Mouse (Mus musculus): ENCODE measurements at regions not wholly inside any gene's neighbourhood (a gene's known extent, or its start where the extent isn't known, plus 50 kb on each side); places are given as distances from the start of the nearest gene placed in this dataset.

DNA sequence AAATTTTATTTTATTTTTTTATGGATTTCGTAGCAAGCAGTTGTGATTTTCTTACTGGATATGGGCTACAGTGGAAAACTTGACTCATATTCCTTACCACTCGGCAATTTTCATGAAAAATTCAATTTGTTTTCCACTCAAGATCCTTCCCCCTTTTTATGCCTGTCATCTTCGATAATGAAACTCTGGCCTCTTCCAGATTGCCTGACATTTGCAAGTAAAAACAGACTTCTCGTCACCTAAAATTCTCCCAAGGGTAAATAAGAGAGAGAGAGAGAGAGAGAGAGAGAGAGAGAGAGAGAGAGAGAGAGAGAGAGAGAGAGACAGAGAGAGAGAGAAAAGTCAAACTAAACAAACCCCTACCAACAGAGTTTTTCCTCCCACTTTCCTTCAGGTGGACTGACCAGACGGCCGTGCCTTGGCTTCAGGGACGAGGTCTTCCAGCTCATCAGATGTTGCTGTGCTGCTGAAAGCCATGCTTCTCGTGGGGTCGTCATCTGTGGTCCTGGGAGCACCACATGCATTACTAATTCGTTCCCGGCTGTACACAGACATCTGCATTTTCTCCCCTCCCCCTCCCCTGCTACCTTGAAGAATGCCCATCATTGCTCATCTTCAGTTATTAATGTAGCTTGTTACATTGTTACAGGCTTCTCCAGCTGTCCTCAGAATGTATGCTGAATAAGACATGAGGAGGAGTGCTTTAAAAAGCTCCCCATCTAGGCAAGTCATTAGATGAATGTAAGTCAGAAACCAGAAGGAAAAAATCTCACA, 569.4 kb downstream of the Ptprc start:
- Histone ChIP-seq H3K9ac (replicated peaks) (no peak overlapping the region), H3K9me3 (no peaks in the 10 kb centered on the region), H3K4me1 (replicated peaks) (peaks cover 19% of the 10 kb centered on the region), H3K27ac (peak overlapping the region; percentile 81), H3K36me3 (no peaks in the 10 kb centered on the region), H3K4me2 (replicated peaks) (peak overlapping the region; percentile 42), H3K27me3 (no peaks in the 10 kb centered on the region), H3K4me3 (replicated peaks) (no peak overlapping the region; the same call in 1 of the 2 replicates)
- 34% methylated on average over 11 of the region's 11 CpGs for WGBS
- ATAC-seq: peak; percentile 88

DNA sequence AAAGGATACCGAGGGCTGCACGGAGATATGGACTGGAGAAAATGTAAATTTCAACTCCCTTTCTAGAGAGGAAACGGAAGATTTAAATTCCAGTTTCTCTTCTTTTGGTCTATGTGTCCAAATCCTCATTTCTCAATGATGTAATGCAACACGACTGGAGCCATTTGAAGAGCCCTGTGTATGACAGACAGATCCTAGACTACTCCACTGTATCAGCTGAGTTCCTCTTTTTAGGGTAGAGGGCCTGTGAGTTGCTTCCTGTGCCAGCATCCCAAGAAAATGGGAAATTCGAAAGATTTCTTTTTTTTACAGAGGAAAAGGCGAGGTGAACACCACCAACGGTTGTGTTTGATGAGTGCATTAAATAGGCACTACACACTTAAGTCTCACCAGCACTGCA, 581.8 kb downstream of the Ptprc start:
- no peaks in the 10 kb centered on the region for H3K4me1 ChIP-seq (replicated peaks)
- no peak overlapping the region for H3K4me3 ChIP-seq (replicated peaks)
- WGBS: 93% methylated on average over 7 of the region's 7 CpGs
- no peak overlapping the region for H3K9ac ChIP-seq (replicated peaks)
- H3K27me3 ChIP-seq: no peaks in the 10 kb centered on the region
- no peaks in the 10 kb centered on the region for H3K9me3 ChIP-seq
- no peaks in the 10 kb centered on the region for H3K36me3 ChIP-seq
- ATAC-seq: no peak
- H3K4me2 ChIP-seq (replicated peaks): no peak overlapping the region
- H3K27ac ChIP-seq: no peak overlapping the region

DNA sequence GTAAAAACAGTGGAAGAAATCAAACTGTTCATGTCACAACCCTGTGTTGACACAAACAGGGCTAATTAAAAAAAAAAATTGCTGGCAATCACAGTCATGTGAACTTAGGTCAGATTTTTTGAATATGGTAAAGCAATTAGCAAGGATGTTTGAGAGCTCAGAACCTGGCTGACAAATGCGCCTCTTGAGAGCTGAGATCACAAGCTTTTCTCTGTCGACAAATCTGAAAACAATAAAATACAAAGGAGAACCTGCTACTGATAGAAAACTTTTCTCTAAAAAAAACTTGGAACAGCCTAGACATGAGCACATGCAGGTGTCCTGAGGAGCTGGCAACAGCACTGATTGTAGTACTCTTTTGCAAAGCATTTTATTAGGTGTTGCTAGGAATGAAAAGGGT, 583.6 kb downstream of the Ptprc start:
- H3K9ac ChIP-seq (replicated peaks): no peak overlapping the region
- H3K4me3 ChIP-seq (replicated peaks): no peak overlapping the region
- no peaks in the 10 kb centered on the region for H3K4me1 ChIP-seq (replicated peaks)
- H3K4me2 ChIP-seq (replicated peaks): no peak overlapping the region
- no peaks in the 10 kb centered on the region for H3K36me3 ChIP-seq
- H3K9me3 ChIP-seq: no peaks in the 10 kb centered on the region
- no peak for ATAC-seq
- no peaks in the 10 kb centered on the region for H3K27me3 ChIP-seq
- no peak overlapping the region for H3K27ac ChIP-seq
- 71% methylated on average over 2 of the region's 2 CpGs for WGBS

DNA sequence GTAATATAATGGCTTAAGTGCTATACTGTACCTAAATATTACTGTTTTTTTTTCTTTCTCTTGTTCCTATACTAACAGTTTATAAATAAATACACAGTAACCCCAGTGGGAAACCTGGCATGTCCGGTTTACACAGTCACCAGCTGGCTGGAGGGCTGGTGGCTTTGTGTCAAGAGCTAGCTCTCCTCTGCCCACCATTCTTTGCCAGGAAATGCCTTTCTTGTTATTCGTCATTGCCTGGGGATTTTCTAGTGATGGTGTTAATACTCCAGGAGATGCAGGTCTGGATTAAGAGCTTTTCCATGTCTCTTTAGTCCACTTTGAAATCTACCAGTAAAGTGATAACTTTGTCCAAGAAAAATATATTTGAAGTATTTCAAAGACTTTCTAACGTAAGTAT, 584.2 kb downstream of the Ptprc start:
- no peaks in the 10 kb centered on the region for H3K36me3 ChIP-seq
- no peak overlapping the region for H3K9ac ChIP-seq (replicated peaks)
- H3K27me3 ChIP-seq: no peaks in the 10 kb centered on the region
- ATAC-seq: no peak
- no peaks in the 10 kb centered on the region for H3K9me3 ChIP-seq
- 55% methylated on average over 3 of the region's 3 CpGs for WGBS
- H3K4me1 ChIP-seq (replicated peaks): no peaks in the 10 kb centered on the region
- H3K4me3 ChIP-seq (replicated peaks): no peak overlapping the region
- H3K4me2 ChIP-seq (replicated peaks): no peak overlapping the region
- H3K27ac ChIP-seq: no peak overlapping the region

DNA sequence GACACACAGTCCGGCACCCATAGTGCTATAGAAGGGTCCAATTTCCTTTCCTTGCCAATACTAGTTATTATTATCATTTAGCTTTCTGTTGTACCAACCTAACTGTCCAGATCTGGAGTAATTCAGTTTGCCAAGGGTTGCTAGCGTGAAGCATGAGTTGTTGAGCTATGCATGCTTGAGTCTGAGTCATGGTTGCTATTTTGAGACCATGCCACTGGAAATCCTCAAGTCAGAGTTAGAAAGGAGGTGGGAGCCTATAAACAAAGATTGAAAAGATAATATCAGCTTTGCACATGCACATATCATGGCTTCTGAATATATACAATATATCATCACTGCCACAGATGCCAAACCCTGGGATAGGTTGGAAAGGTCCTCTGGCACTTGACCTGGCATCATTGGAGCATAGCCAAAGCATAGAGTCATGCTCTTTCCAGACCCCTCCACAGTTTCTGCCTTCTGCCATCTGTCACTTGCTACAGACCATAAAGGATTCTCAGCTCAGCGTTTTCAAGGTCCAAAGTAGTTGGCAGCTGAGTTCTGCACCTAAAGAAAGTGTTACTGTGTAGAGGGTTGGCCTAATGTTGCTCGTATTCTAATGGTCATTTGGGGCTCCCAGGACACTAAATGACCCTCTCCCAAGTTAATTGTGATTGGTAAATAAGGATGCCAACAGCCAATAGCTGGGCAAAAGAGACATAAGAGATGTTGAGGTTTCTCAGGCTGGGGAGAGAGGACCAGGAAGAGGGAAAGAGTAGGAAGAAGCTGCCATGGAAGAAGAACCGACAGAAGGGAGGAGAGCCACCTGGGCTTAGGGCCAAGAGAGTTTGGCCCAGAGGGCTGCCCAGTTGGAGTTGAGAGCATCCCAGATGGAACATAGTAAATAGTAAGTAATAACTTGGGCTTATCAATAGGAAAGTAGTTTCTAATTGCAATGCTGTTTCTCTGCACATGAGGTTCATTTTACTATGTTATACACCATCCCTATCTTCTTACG, 586.9 kb downstream of the Ptprc start:
- H3K4me1 ChIP-seq (replicated peaks): no peaks in the 10 kb centered on the region
- 92% methylated on average over 6 of the region's 6 CpGs for WGBS
- no peak overlapping the region for H3K4me2 ChIP-seq (replicated peaks)
- H3K27me3 ChIP-seq: no peaks in the 10 kb centered on the region
- H3K4me3 ChIP-seq (replicated peaks): no peak overlapping the region
- no peaks in the 10 kb centered on the region for H3K9me3 ChIP-seq
- H3K36me3 ChIP-seq: no peaks in the 10 kb centered on the region
- no peak overlapping the region for H3K9ac ChIP-seq (replicated peaks)
- no peak overlapping the region for H3K27ac ChIP-seq
- ATAC-seq: no peak

DNA sequence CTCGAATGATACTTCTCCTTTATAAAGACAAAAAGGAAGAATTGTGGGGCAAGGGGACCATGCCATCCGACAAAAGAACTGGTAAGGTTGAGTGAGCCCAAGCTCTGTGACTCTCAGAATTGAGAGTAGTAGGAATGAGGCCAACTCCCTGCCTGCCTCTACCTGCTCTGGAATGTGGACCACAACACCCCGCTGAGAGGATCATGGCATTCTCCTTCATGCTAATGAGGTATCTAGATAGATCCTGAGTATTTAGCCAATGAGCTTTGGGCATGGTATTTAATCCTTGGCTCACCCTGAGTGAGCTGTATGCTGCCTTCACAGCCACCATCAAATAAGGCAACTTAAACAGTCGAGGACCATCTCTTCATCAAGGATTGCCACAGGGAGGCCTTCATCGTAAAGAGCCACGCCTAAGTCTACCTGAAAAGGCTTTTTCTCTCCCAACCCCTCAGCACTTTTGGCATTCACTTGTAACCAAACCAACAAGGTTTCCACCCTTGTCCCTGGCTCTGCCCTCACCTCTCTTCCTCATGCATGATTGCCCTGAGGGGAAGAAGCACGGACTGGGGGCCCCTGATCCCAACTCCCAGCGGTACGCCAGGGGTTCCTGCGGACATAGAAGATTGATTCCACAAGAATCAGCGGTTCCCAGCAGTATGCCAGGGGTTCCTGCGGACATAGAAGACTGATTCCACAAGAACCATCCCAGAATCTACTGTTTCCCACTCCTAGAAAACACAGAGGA, 587.9 kb downstream of the Ptprc start:
- H3K4me3 ChIP-seq (replicated peaks): no peak overlapping the region
- H3K27ac ChIP-seq: no peak overlapping the region
- no peak for ATAC-seq
- H3K9me3 ChIP-seq: no peaks in the 10 kb centered on the region
- WGBS: 86% methylated on average over 12 of the region's 12 CpGs
- no peaks in the 10 kb centered on the region for H3K4me1 ChIP-seq (replicated peaks)
- H3K4me2 ChIP-seq (replicated peaks): no peak overlapping the region
- H3K27me3 ChIP-seq: no peaks in the 10 kb centered on the region
- H3K36me3 ChIP-seq: no peaks in the 10 kb centered on the region
- H3K9ac ChIP-seq (replicated peaks): no peak overlapping the region

DNA sequence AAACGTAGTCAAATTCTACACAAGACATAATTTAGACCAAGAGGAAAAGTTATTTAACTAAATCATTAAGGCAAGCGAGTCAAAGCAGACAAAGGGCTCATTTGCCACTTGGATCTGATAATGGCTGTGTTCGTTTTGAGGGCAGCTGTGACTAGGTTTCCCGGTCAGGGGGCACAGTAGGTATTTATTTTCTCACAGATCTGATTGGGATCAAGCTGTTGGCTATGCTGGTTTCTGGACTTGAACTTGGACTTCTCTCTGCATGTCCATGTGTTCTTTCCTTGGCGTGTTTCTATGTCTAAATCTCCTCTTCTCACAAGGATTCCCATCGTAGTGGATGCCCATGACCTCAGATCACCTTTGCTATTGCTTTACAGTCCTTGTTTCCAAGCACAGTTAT, 590.8 kb downstream of the Ptprc start:
- H3K9me3 ChIP-seq: no peaks in the 10 kb centered on the region
- H3K27me3 ChIP-seq: no peaks in the 10 kb centered on the region
- H3K4me1 ChIP-seq (replicated peaks): no peaks in the 10 kb centered on the region
- H3K27ac ChIP-seq: no peak overlapping the region
- H3K9ac ChIP-seq (replicated peaks): no peak overlapping the region
- no peak overlapping the region for H3K4me2 ChIP-seq (replicated peaks)
- no peaks in the 10 kb centered on the region for H3K36me3 ChIP-seq
- no peak for ATAC-seq
- no peak overlapping the region for H3K4me3 ChIP-seq (replicated peaks)
- 74% methylated on average over 6 of the region's 6 CpGs for WGBS

DNA sequence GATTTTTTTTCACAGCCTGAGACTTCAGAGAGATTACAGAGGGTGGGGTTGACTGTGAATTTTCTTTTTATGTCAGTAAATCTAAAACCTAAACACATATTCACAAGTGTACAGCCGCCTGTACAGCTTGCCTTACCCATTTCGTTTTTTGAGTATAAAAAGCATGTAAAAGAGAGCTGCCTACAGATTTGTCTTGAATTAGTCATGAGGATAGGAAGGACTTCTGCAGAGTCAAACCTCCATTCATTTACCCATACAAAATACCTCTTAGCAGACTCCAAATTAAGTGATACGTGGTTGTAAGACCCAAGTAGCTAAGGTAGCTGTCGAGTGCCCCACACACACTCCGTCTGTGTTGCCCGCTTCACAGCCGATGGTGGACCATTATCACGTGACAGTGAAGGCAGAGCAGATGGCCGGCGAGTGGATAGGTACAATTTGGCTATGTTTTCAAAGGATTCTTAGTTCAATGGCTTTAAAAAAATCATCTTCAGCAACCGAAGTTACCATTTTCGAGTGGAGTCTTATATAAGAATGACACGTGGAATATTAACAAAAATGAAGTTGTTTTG, 591.3 kb downstream of the Ptprc start:
- no peak overlapping the region for H3K4me3 ChIP-seq (replicated peaks)
- no peak overlapping the region for H3K27ac ChIP-seq
- H3K4me2 ChIP-seq (replicated peaks): no peak overlapping the region
- H3K9ac ChIP-seq (replicated peaks): no peak overlapping the region
- ATAC-seq: no peak
- WGBS: 84% methylated on average over 13 of the region's 13 CpGs
- no peaks in the 10 kb centered on the region for H3K27me3 ChIP-seq
- no peaks in the 10 kb centered on the region for H3K9me3 ChIP-seq
- H3K36me3 ChIP-seq: no peaks in the 10 kb centered on the region
- H3K4me1 ChIP-seq (replicated peaks): no peaks in the 10 kb centered on the region

DNA sequence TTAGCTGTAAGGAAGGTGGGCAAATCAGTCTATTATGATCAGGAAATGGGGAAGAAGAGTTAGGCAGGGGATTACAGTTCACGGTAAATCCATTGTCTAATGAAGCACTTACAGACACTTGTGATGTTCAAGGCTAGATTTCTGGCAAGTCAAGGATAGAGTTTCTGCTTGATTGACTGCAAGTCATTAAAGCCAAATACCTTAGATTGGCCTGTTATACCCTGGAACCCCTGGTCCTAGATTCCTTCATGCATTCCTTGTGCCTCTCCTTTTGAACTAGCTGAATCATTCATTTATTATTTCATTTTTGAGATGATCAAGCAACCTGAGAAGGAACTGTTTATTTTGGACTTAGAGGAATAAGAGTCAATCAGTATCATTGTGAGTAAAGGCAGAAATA, 597.9 kb downstream of the Ptprc start:
- WGBS: 61% methylated on average over 1 of the region's 1 CpGs
- no peaks in the 10 kb centered on the region for H3K27me3 ChIP-seq

DNA sequence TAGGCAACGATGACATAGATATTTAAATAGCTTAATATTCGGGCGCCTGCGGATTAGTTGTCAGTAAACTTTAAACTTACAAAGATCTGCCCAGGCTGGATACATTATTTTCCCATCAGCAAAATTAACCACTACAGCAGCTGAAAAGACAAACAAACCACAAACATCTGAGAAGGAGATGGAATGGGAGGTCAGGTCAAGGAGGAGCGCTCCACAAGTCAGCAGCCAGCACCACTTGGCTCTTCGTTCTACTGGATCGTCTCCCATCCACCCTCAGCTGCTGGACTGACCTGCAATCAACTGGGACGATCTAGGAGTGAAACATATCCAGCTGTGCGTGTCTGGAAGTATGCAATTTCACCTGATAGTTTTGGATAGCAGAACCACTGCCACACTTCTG, 599.3 kb downstream of the Ptprc start:
- Histone ChIP-seq H3K27me3 (no peaks in the 10 kb centered on the region), H3K4me1 (replicated peaks) (no peaks in the 10 kb centered on the region)

More for the DNA sequence above, 597.9 kb downstream of the Ptprc start:
- no peaks in the 10 kb centered on the region for H3K9me3 ChIP-seq
- H3K36me3 ChIP-seq: no peaks in the 10 kb centered on the region
- H3K4me3 ChIP-seq (replicated peaks): no peak overlapping the region
- no peak for ATAC-seq
- no peak overlapping the region for H3K9ac ChIP-seq (replicated peaks)
- no peak overlapping the region for H3K27ac ChIP-seq
- no peaks in the 10 kb centered on the region for H3K4me1 ChIP-seq (replicated peaks)
- no peak overlapping the region for H3K4me2 ChIP-seq (replicated peaks)

DNA sequence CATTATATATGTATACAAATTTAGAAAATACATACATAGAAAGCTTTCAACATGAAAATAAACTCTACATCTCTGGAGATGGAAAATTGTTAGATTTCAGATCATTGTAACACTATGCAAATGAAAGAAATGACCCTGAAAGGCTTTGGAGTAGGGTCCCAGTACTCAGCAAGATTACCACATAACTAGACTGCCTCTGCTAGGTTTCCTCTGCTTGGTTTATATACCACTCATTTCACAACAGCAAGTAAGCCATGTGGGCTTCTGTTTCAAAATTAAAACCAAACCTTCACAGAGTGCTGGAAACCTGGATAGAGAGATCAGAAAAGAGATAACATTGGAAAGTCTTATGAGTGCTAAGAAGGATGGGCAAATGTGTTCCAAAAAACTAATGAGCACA, 600.1 kb downstream of the Ptprc start:
- H3K4me2 ChIP-seq (replicated peaks): no peak overlapping the region
- H3K4me3 ChIP-seq (replicated peaks): no peak overlapping the region
- H3K27ac ChIP-seq: no peak overlapping the region
- no peak overlapping the region for H3K9ac ChIP-seq (replicated peaks)
- no peaks in the 10 kb centered on the region for H3K36me3 ChIP-seq
- H3K4me1 ChIP-seq (replicated peaks): no peaks in the 10 kb centered on the region
- H3K9me3 ChIP-seq: no peaks in the 10 kb centered on the region
- no peaks in the 10 kb centered on the region for H3K27me3 ChIP-seq
- ATAC-seq: no peak

More for the DNA sequence above, 599.3 kb downstream of the Ptprc start:
- Histone ChIP-seq H3K27ac (no peak overlapping the region), H3K9me3 (no peaks in the 10 kb centered on the region), H3K36me3 (no peaks in the 10 kb centered on the region), H3K4me2 (replicated peaks) (no peak overlapping the region), H3K4me3 (replicated peaks) (no peak overlapping the region), H3K9ac (replicated peaks) (no peak overlapping the region)
- ATAC-seq: no peak
- 91% methylated on average over 9 of the region's 9 CpGs for WGBS
